Mouse (Mus musculus) midbrain, embryonic 12.5 days (tissue): ENCODE measurements around the gene Trim69. TPM values are rescaled to one million over a fixed set of nuclear protein-coding genes. Genes with fewer than 3 reads are reported as not detected.

ENCODE experiments used
- ATAC-seq: fragments of 200-750 bp; cut with Nextera tagmentation; 2 replicates; pipeline ENCODE4 v1.8.0; 2017; ENCODE audit warnings: low read depth, moderate TSS enrichment, moderate library complexity; ENCODE audit not compliant: low FRiP score
- H3K27ac ChIP-seq: fragments of 300-500 bp; sonication (generic); replicated peaks from 2 replicates; pipeline ENCODE4 v1.5.1; 2016; ENCODE audit warnings: mild to moderate bottlenecking
- H3K27me3 ChIP-seq: fragments of 300-500 bp; sonication (generic); 2 replicates; pipeline ENCODE4 v1.6.1; 2016; ENCODE audit warnings: mild to moderate bottlenecking
- H3K36me3 ChIP-seq: fragments of 300-500 bp; sonication (generic); 2 replicates; pipeline ENCODE4 v1.6.1; 2016
- H3K4me1 ChIP-seq: fragments of 300-500 bp; sonication (generic); 2 replicates; pipeline ENCODE4 v1.6.1; 2016
- H3K4me2 ChIP-seq: fragments of 300-500 bp; sonication (generic); replicated peaks from 2 replicates; pipeline ENCODE4 v1.6.1; 2016; ENCODE audit warnings: mild to moderate bottlenecking, moderate library complexity
- H3K4me3 ChIP-seq: fragments of 300-500 bp; sonication (generic); 2 replicates; pipeline ENCODE4 v1.5.1; 2016; ENCODE audit warnings: mild to moderate bottlenecking
- H3K9ac ChIP-seq: fragments of 300-500 bp; sonication (generic); replicated peaks from 2 replicates; pipeline ENCODE4 v1.6.1; 2016; ENCODE audit warnings: mild to moderate bottlenecking, moderate library complexity
- H3K9me3 ChIP-seq: fragments of 300-500 bp; sonication (generic); 2 replicates; pipeline ENCODE4 v1.6.1; 2016; ENCODE audit warnings: mild to moderate bottlenecking
- WGBS: fragments of 180-500 bp; shearing (Covaris S2); methylation state at CpG from one replicate; pipeline ENCODE4 v1.1.7; 2016; 5-methylcytosine and 5-hydroxymethylcytosine counted together
- polyA plus RNA-seq: library from polyadenylated mRNA; unstranded; fragments of >200 nt; fragmentation: Nextera tagmentation; extraction: Ambion mirVana; gene quantifications from 2 replicates; pipeline ENCODE4 v1.2.1, GENCODE M21; 2016

The Trim69 gene
- polyA plus RNA-seq, 1 experiment from 2014 or later, result not detected

DNA sequence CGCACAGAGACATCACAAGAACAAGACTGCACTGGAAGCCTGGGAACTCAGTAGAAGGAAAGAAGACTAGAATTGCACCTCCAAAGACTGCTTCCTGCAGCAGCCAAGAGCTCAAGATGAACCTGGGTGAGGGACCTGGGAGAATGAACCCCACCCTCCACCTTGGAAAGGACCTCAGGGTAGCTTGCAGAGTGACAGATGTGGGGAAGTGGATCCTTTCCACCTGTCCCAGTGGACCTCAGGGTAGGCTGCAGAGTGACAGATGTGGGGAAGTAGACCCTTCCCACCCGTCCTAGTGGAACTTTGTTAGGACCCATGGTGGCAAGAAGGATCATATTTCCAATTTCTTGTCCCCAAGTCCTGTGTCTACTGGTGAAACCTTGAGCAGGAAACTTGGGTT, 5.2 kb upstream of the Trim69 start:
- no peaks in the 10 kb centered on the region for H3K36me3 ChIP-seq
- no peaks in the 10 kb centered on the region for H3K9me3 ChIP-seq
- no peak for ATAC-seq
- H3K9ac ChIP-seq, result no peak overlapping the region
- no peaks in the 10 kb centered on the region for H3K27me3 ChIP-seq
- H3K4me3 ChIP-seq, result no peak overlapping the region
- H3K4me1 ChIP-seq, result no peaks in the 10 kb centered on the region
- no peak overlapping the region for H3K4me2 ChIP-seq
- no peak overlapping the region for H3K27ac ChIP-seq
- 72% methylated on average over 2 of the region's 2 CpGs for WGBS

DNA sequence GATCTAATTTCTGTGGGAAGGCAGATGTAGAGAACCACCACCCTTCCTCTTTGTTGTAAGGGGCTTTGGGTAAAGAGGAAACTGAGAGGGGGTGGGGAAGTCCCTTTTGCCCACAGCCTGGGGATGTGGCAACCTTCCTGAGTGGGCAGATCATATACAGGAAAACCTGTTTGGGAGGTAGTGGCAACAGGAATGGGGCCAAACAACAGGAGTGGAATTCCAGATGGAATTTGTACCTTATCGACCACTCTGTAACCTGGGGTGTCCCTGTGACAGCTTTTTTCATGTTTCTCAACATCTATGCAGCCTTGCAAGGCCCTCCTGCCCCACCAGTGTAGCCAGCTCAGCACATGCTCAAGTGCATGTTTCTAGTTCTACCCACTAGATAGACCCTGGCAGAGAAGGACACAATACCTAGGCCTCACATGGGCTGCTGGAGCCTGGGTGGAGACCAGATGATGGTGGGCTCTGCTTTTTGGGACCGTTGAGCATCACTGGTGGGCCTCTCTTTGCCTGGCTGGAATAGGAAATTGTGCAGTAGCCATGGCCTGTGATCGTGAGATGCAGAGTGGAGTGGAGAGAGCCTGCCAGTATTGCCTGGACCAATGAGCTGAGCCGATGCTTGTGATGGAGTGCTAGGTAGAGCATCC, 4.3 kb upstream of the Trim69 start:
- no peak overlapping the region for H3K4me2 ChIP-seq
- H3K4me1 ChIP-seq, result no peaks in the 10 kb centered on the region
- no peak overlapping the region for H3K9ac ChIP-seq
- H3K27me3 ChIP-seq, result no peaks in the 10 kb centered on the region
- WGBS, result 90% methylated on average over 4 of the region's 4 CpGs
- no peak overlapping the region for H3K27ac ChIP-seq
- H3K9me3 ChIP-seq, result no peaks in the 10 kb centered on the region
- H3K4me3 ChIP-seq, result no peak overlapping the region
- no peaks in the 10 kb centered on the region for H3K36me3 ChIP-seq
- no peak for ATAC-seq

DNA sequence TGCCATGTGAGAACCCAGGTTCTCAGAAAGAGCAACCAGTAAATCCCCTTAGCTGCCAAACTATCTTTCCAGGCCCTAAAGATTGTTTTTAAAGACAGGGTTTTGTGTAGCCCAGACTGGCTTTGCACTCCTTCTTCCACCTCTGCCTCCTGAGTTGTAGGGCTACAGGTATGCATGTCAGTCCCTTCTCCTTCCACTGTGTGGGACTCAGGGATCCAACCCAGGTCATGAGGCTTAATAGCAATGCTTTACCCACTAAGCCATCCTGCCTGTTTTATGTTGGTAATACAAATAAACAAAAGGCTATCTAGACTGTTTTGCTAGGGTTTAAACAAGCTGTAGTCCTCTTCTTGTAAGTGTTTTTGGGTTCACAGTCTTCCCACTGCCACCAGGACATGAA, 2.9 kb upstream of the Trim69 start:
- no peaks in the 10 kb centered on the region for H3K4me1 ChIP-seq

DNA sequence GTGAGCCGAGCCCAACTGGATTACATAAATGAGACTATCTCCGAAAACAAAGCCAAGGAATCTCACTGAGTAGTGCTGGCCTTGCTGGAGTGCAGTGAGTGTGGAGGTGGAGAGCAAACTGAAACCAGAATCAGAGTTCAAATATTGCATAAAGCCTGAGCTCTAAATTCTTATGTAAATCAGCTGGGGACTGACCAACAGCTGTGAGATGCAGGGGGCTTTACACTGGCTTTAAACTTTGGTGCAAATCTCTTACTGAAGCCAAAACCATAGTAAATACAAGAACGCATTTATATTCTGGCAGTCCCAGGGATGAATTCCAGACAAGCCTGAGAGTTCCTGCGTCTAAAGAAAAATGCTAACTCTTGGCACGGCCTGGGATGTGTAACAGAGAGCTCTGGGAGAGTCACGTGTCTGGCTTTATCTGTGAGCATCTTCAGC, 2.1 kb upstream of the Trim69 start:
- Histone ChIP-seq H3K4me3 (no peak overlapping the region), H3K36me3 (no peaks in the 10 kb centered on the region), H3K9ac (no peak overlapping the region), H3K27me3 (no peaks in the 10 kb centered on the region), H3K4me2 (no peak overlapping the region), H3K27ac (no peak overlapping the region), H3K4me1 (no peaks in the 10 kb centered on the region), H3K9me3 (no peaks in the 10 kb centered on the region)
- no peak for ATAC-seq
- WGBS, result 49% methylated on average over 6 of the region's 6 CpGs

More for the DNA sequence above, 2.9 kb upstream of the Trim69 start:
- Histone ChIP-seq H3K27ac (no peak overlapping the region), H3K27me3 (no peaks in the 10 kb centered on the region), H3K9ac (no peak overlapping the region), H3K4me2 (no peak overlapping the region), H3K9me3 (no peaks in the 10 kb centered on the region), H3K4me3 (no peak overlapping the region), H3K36me3 (no peaks in the 10 kb centered on the region)
- ATAC-seq, result no peak

DNA sequence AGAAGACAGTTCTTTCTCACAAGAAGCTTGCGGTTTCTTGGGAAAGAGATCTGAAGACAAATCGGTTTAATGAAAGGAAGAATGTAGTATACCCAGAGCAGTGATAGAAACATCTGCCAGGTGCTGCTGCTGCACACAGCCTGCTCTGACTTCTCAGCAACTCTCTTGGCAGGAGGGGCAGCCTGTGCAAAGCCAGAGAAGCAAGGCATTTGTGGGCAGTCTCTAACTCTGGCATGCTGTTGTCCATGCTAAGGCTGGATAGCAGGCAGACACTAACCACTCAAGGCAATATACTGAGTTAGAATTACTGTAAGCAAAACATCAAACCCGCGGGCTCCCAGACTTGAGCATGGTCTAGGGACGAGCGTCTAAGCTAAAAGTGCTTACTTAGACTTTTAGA, 833 bp upstream of the Trim69 start:
- ATAC-seq, result no peak
- no peak overlapping the region for H3K4me3 ChIP-seq
- H3K27ac ChIP-seq, result no peak overlapping the region
- no peaks in the 10 kb centered on the region for H3K27me3 ChIP-seq
- no peak overlapping the region for H3K4me2 ChIP-seq
- no peaks in the 10 kb centered on the region for H3K36me3 ChIP-seq
- H3K9me3 ChIP-seq, result no peaks in the 10 kb centered on the region
- no peaks in the 10 kb centered on the region for H3K4me1 ChIP-seq
- 89% methylated on average over 6 of the region's 6 CpGs for WGBS
- H3K9ac ChIP-seq, result no peak overlapping the region

DNA sequence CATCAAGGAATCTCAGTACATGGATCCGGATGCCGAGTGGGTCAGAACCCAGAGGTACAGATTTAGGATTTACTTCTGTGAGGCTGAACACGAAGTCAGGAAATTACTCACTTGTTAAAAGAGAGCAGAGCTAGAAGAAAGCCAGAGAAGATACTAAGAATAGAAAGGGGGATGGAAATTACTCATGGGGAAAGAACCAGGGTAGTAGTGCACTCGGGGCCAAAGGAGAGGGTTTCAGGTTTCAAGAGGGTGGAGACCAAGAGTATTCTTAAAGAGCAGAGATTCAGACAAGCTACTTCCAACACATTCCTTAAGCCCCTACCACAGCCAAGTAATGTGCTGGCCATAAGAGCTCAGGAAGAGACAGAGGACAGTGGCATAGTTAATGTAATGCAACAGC, 1.0 kb downstream of the Trim69 start:
- no peak overlapping the region for H3K27ac ChIP-seq
- no peak overlapping the region for H3K4me2 ChIP-seq
- no peak overlapping the region for H3K9ac ChIP-seq
- no peaks in the 10 kb centered on the region for H3K4me1 ChIP-seq
- no peaks in the 10 kb centered on the region for H3K9me3 ChIP-seq
- H3K4me3 ChIP-seq, result no peak overlapping the region
- no peaks in the 10 kb centered on the region for H3K36me3 ChIP-seq
- ATAC-seq, result no peak
- no peaks in the 10 kb centered on the region for H3K27me3 ChIP-seq
- WGBS, result 29% methylated on average over 4 of the region's 4 CpGs

DNA sequence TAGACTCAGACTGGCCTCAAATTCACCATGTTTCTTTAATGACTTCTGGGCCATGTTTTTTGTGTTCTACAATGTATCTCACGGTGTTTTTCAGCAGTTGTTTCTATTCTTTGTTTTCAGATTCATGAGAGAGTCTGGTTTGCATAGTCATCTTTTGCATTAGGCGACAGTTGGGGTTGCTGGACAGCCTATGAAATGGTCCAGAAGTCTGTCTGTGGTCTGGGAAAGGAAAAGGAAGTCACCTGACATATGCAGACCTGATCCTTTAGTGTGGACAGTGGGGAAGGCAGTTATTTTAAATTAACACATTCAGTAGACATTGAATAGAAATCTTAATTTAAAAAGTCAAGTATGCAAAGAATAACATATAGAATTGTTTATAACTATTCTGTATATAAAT, 2.0 kb downstream of the Trim69 start:
- no peak for ATAC-seq
- H3K27me3 ChIP-seq, result no peaks in the 10 kb centered on the region
- H3K36me3 ChIP-seq, result no peaks in the 10 kb centered on the region
- H3K4me3 ChIP-seq, result no peak overlapping the region
- no peak overlapping the region for H3K27ac ChIP-seq
- no peaks in the 10 kb centered on the region for H3K4me1 ChIP-seq
- H3K4me2 ChIP-seq, result no peak overlapping the region
- H3K9ac ChIP-seq, result no peak overlapping the region
- no peaks in the 10 kb centered on the region for H3K9me3 ChIP-seq
- 86% methylated on average over 2 of the region's 2 CpGs for WGBS

DNA sequence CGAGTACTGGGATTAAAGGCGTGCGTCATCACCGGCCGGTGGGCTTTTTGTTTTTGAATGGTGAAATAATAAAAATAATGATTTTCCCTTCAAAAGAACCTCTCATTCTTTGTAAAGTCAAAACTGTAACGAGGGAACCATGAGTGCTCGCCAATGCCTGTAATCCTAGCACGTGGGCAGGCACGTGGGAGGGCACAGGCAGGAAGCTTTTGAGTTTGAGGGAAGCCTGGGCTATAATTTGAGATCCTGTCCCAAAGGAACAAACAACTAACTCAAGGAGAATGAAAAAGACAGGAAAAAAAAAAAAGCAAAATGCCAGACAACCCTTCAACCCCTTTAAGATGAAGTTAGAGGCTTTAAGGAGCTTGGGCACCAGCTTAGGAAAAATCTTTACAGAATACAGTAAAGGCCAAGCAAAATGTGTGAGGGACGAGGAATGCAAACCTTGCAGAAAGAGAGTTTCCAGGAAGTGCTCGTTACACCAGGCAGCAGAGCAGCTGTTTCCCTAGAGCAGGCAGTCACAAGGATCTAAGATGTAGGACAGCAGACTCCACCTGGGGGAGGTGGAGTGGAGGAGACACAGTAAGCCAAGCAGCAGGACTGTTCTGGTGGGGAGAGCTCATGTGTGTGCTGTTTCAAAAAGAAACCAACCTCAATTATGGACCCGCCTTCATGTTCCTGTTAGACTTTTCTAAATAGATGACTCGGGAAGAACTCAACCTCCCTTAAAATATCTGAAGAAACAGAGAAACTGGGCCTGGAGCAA, 3.1 kb downstream of the Trim69 start:
- ATAC-seq, result no peak
- H3K4me2 ChIP-seq, result no peak overlapping the region
- H3K9ac ChIP-seq, result no peak overlapping the region
- H3K4me1 ChIP-seq, result no peaks in the 10 kb centered on the region
- no peaks in the 10 kb centered on the region for H3K36me3 ChIP-seq
- no peak overlapping the region for H3K27ac ChIP-seq
- H3K4me3 ChIP-seq, result no peak overlapping the region
- whole genome bisulfite sequencing, result 85% methylated on average over 13 of the region's 13 CpGs
- H3K27me3 ChIP-seq, result no peaks in the 10 kb centered on the region
- no peaks in the 10 kb centered on the region for H3K9me3 ChIP-seq

DNA sequence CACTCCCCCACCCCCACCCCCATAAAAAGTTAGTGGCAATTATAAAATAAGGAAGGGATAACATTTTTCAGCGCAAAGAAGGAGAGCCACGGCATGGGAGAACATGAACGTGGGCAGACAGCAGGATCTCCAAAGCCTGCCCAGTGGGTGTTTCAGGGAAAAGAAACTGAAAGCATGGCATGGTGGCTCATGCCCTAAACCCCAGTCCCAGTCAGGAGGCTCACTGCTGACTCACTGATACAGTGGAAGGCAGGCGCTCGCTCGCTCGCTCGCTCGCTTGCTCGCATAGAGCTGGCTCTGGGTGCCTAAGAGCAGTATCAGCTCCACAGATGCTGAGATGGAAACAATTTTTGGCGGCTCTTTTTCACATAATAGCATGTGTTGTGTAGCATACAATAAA, 3.8 kb downstream of the Trim69 start:
- Histone ChIP-seq H3K27ac (no peak overlapping the region), H3K4me1 (no peaks in the 10 kb centered on the region), H3K27me3 (no peaks in the 10 kb centered on the region), H3K4me3 (no peak overlapping the region), H3K36me3 (no peaks in the 10 kb centered on the region), H3K9me3 (no peaks in the 10 kb centered on the region), H3K4me2 (no peak overlapping the region), H3K9ac (no peak overlapping the region)
- ATAC-seq, result no peak
- WGBS, result 86% methylated on average over 11 of the region's 11 CpGs

DNA sequence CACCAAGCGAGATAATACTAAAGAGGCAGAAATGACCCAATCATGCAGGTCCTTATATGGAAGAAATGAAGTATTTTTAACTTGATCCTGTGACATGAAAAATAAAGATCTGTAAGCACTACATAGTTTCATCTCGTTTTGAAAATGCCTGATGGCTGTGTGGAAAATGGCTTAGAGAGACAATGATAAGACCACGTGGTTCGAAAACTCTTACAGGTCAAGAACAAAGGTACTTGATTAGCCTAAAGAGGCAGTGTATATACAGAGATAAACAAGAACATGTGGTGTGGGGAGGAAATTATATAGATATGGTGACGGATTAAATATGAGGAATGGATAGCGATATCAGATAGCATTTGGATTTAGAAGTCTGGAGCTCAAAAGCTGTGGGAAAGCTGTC, 10.8 kb downstream of the Trim69 start:
- Histone ChIP-seq H3K27me3 (no peaks in the 10 kb centered on the region), H3K27ac (no peak overlapping the region), H3K36me3 (no peaks in the 10 kb centered on the region), H3K4me1 (no peaks in the 10 kb centered on the region), H3K4me2 (no peak overlapping the region), H3K4me3 (no peak overlapping the region), H3K9ac (no peak overlapping the region), H3K9me3 (no peaks in the 10 kb centered on the region)
- ATAC-seq, result no peak
- WGBS, result 89% methylated on average over 6 of the region's 6 CpGs

DNA sequence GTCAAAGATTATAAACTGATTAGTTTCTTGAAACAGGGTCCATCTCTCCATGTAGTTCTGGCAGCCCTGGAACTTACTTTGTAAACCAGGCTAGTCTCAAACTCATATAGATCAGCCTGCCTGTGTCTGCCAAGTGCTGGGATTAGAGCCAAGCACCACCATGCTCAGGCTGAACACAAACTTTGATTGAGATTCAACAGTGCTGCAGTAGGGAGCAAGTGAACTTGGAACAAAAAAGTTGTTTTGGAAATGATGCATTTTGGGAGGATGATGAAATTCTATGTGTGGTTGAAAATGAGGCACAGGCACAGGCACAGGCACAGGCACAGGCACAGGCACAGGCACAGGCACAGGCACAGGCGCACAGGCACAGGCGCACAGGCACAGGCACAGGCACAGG, 11.7 kb downstream of the Trim69 start:
- WGBS, result 85% methylated on average over 2 of the region's 2 CpGs
- Histone ChIP-seq H3K9ac (no peak overlapping the region), H3K4me1 (no peaks in the 10 kb centered on the region), H3K4me2 (no peak overlapping the region), H3K27ac (no peak overlapping the region), H3K27me3 (no peaks in the 10 kb centered on the region), H3K4me3 (no peak overlapping the region), H3K36me3 (no peaks in the 10 kb centered on the region), H3K9me3 (no peaks in the 10 kb centered on the region)
- ATAC-seq, result no peak

DNA sequence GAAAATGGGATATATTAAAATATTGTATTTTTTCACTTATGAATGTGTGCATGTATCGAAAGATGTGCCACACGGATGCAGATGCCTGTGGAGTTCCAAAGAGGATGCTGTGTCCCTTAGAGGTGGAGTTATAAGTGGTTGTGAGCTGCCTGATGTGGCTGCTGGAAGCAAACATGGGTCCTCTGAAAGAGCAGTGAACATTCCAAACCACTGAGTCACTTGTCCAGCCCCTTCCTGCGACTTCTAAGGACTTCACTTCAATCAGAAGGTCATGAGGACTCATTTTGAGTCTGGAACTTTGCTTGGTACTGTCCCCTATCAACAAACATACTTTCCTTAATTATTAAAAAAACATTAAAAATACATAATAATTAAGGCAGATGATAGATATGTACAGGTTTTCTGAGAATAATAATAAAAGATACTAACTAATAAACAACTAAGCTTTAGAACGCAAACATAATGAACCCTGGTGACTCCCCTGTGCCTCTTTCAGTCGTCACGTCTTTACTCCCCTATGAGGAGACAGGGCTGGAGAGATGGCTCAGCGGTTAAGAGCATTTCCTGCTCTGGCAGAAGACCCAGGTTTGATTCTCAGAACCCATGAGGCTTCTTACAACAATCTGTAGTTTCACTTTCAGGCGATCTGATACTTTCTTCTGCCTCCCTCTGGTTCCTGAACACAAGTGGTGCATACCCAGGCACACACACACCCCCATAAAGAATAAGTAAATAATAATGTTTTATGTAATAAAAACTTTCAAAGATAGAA, 19.7 kb downstream of the Trim69 start:
- Histone ChIP-seq H3K9ac (no peak overlapping the region), H3K36me3 (no peaks in the 10 kb centered on the region), H3K4me3 (no peak overlapping the region), H3K4me1 (no peaks in the 10 kb centered on the region), H3K4me2 (no peak overlapping the region), H3K27ac (no peak overlapping the region), H3K9me3 (no peaks in the 10 kb centered on the region), H3K27me3 (no peaks in the 10 kb centered on the region)
- ATAC-seq, result no peak
- 79% methylated on average over 8 of the region's 8 CpGs for WGBS
